Mouse (Mus musculus) liver, embryonic 12.5 days (tissue): Measurements from ENCODE around the gene Rxra. TPM values are rescaled to one million over a fixed set of nuclear protein-coding genes. Genes with fewer than 3 reads are reported as not detected.

Experiments
- ATAC-seq: fragments of 200-750 bp; cut with Nextera tagmentation; 2 replicates; pipeline ENCODE4 v1.8.0; 2017; ENCODE audit warnings: moderate number of reproducible peaks, mild to moderate bottlenecking, moderate library complexity
- H3K27ac ChIP-seq: fragments of 300-500 bp; sonication (generic); 2 replicates; pipeline ENCODE4 v1.5.1; 2016; ENCODE audit warnings: mild to moderate bottlenecking
- H3K27me3 ChIP-seq: fragments of 300-500 bp; sonication (generic); replicated peaks from 2 replicates; pipeline ENCODE4 v1.6.1; 2016; ENCODE audit warnings: mild to moderate bottlenecking, moderate library complexity
- H3K36me3 ChIP-seq: fragments of 300-500 bp; sonication (generic); 2 replicates; pipeline ENCODE4 v1.6.1; 2016; ENCODE audit warnings: mild to moderate bottlenecking, moderate library complexity
- H3K4me1 ChIP-seq: fragments of 300-500 bp; sonication (generic); 2 replicates; pipeline ENCODE4 v1.6.1; 2016
- H3K4me2 ChIP-seq: fragments of 300-500 bp; sonication (generic); 2 replicates; pipeline ENCODE4 v1.6.1; 2016; ENCODE audit warnings: mild to moderate bottlenecking, moderate library complexity
- H3K4me3 ChIP-seq: fragments of 300-500 bp; sonication (generic); 2 replicates; pipeline ENCODE4 v1.5.1; 2016; ENCODE audit warnings: mild to moderate bottlenecking, moderate library complexity
- H3K9ac ChIP-seq: fragments of 300-500 bp; sonication (generic); 2 replicates; pipeline ENCODE4 v1.6.1; 2016; ENCODE audit warnings: mild to moderate bottlenecking, moderate library complexity
- H3K9me3 ChIP-seq: fragments of 300-500 bp; sonication (generic); replicated peaks from 2 replicates; pipeline ENCODE4 v1.6.1; 2016; ENCODE audit warnings: mild to moderate bottlenecking, moderate library complexity
- WGBS: fragments of 180-500 bp; shearing (Covaris S2); methylation state at CpG from one replicate; pipeline ENCODE4 v1.1.7; 2016; ENCODE audit not compliant: insufficient replicate concordance; 5-methylcytosine and 5-hydroxymethylcytosine counted together
- polyA plus RNA-seq: library from polyadenylated mRNA; unstranded; fragments of >200 nt; fragmentation: Nextera tagmentation; extraction: Ambion mirVana; gene quantifications from 2 replicates; pipeline ENCODE4 v1.2.1, GENCODE M21; 2016

Rxra gene
- polyA plus RNA-seq, 1 experiment from 2014 or later = 4.2 TPM

DNA sequence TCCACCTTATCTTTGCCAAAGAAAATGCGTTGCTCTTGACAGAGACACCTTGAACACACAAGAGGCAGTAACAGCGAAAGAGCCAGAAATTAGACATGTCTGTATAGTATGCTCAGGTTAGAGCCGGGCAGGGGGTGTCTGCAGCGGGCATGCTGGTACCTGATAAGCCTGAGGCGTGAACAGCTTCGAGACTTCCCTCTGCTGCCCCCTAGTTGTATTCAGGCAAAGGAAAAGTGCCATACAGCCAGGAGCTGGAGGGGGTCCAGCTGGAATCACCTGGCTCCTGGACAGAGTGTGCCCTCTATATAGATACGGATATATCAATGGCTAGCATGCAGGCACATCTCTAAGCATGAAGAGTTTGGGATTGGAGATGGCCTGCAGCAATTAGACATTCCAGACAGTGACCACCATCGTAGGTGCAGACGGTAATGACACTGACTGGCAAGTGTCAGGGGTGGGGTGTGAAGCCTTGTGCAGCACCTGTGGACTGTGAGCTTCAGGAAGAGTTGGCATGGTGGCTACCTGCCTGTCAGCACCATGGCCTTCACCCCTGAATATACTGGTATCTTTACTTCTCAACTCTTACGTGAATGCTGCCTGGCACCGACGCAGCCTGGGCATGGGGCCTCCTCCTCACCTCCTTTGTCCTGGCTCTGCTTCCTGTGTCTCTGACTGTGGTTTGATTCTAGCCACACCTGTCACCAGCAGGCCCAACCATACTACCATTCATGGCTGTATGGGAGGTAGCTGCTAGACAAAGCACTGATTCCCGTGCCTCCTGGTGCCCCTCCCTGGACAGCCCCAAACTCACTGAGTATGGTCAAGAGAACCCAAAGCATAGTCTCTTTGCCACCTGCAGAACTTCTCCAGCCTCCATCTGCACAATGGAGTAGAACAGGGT, 54.0 kb downstream of the Rxra start:
- Histone ChIP-seq H3K4me3 (no peak overlapping the region), H3K27ac (no peak overlapping the region), H3K4me2 (0 out of 2 replicates have a peak overlapping the region, but pooled peaks have one; percentile 1), H3K27me3 (0 out of 2 replicates have a peak, but pooled peaks cover 4% of the 10 kb centered on the region), H3K9ac (no peak overlapping the region), H3K9me3 (no peaks in the 10 kb centered on the region), H3K36me3 (no peaks in the 10 kb centered on the region), H3K4me1 (peaks cover 70% of the 10 kb centered on the region)
- 49% methylated on average over 13 of the region's 13 CpGs for WGBS
- peak; percentile 72 for ATAC-seq

DNA sequence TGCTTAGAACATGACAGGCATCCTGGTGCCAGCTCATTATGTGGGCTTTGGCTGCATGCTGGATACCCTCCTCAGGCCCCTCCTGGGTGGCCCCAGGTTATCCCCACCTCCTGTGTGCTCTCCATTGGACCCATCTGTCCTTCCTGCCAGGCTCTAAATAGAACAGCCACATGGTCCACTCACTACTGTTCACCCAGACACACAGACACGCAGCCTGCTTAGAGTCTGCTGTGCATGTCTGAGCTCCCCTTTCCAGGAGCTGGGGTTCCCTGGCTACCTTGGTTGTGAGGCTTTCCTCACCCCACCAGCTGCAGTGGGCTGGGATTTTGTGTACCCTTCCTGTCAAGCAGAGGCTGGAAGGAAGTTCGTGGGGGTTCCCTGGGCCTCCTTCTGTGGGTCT, 56.8 kb downstream of the Rxra start:
- Histone ChIP-seq H3K4me1 (peaks cover 59% of the 10 kb centered on the region), H3K27me3 (no peaks in the 10 kb centered on the region)
- WGBS = 35% methylated on average over 2 of the region's 2 CpGs

DNA sequence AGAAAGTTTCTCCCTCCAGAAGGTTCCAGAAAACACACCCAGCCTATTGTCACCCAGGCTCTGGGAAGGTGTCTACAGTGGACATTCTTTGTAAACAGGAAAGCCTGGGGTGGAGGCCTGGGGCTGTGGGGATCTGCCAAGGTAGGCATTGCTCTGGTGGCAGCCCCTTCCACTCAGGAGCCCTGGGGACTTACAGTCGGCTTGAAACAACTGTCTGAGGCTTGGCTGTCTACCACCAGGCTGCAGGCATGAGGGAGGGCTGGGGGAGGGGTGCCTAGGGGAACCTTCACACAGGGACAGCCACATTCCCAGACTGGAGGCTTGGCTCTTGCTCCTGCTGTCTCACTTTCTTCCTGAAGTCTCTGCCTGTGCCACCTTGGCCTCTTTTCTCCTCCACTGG, 58.1 kb downstream of the Rxra start:
- ATAC-seq = no peak
- Histone ChIP-seq H3K27ac (no peak overlapping the region), H3K4me3 (no peak overlapping the region), H3K9me3 (no peaks in the 10 kb centered on the region), H3K4me1 (peaks cover 54% of the 10 kb centered on the region), H3K27me3 (no peaks in the 10 kb centered on the region), H3K36me3 (peaks cover 13% of the 10 kb centered on the region), H3K4me2 (no peak overlapping the region), H3K9ac (no peak overlapping the region)
- 17% methylated on average over 1 of the region's 1 CpGs for WGBS

More for the DNA sequence above, 56.8 kb downstream of the Rxra start:
- Histone ChIP-seq H3K9me3 (no peaks in the 10 kb centered on the region), H3K4me3 (no peak overlapping the region), H3K4me2 (no peak overlapping the region), H3K27ac (no peak overlapping the region), H3K36me3 (peaks cover 4% of the 10 kb centered on the region; the same call in 1 of the 2 replicates), H3K9ac (no peak overlapping the region)
- no peak for ATAC-seq

- Histone ChIP-seq H3K4me2 (no peak overlapping the region), H3K4me1 (peaks cover 54% of the 10 kb centered on the region), H3K27ac (no peak overlapping the region), H3K9ac (no peak overlapping the region), H3K27me3 (no peaks in the 10 kb centered on the region), H3K4me3 (no peak overlapping the region), H3K36me3 (peaks cover 13% of the 10 kb centered on the region), H3K9me3 (no peaks in the 10 kb centered on the region)
- WGBS = 65% methylated on average over 2 of the region's 2 CpGs
- no peak for ATAC-seq
These were observed 58.6 kb downstream of the Rxra start for GRCm38 (mm10) chr2:27734800-27735199.

DNA sequence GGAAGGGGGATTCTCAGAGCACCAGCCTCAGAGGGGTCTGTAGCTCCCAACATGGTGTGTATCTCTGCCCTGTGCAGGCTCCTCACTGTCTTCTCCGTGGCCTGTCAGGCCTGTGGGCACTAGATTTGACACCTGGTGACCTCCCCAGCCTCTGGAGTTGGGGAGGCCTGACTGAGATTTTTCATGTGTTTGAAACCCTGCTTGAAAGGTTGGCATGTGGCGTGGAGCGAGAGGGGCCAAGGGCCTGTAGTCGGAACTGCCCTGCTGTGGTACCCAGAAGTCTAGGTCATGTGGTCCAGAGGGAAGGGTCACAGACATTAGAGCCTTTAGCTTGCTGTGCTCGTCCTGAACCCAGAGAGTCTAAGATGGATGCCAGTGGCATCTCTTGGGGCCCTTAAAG, 60.6 kb downstream of the Rxra start:
- Histone ChIP-seq H3K4me1 (peaks cover 62% of the 10 kb centered on the region), H3K4me3 (no peak overlapping the region), H3K36me3 (peaks cover 23% of the 10 kb centered on the region), H3K27me3 (no peaks in the 10 kb centered on the region), H3K27ac (no peak overlapping the region), H3K4me2 (no peak overlapping the region), H3K9ac (no peak overlapping the region), H3K9me3 (no peaks in the 10 kb centered on the region)
- 76% methylated on average over 5 of the region's 5 CpGs for WGBS
- no peak for ATAC-seq

- Histone ChIP-seq H3K36me3 (peaks cover 34% of the 10 kb centered on the region), H3K4me2 (no peak overlapping the region), H3K27me3 (no peaks in the 10 kb centered on the region), H3K27ac (no peak overlapping the region), H3K4me1 (peaks cover 46% of the 10 kb centered on the region), H3K4me3 (no peak overlapping the region), H3K9ac (no peak overlapping the region), H3K9me3 (no peaks in the 10 kb centered on the region)
- no peak for ATAC-seq
- 67% methylated on average over 3 of the region's 3 CpGs for WGBS
These were observed 62.2 kb downstream of the Rxra start for GRCm38 (mm10) chr2:27738396-27738795.

DNA sequence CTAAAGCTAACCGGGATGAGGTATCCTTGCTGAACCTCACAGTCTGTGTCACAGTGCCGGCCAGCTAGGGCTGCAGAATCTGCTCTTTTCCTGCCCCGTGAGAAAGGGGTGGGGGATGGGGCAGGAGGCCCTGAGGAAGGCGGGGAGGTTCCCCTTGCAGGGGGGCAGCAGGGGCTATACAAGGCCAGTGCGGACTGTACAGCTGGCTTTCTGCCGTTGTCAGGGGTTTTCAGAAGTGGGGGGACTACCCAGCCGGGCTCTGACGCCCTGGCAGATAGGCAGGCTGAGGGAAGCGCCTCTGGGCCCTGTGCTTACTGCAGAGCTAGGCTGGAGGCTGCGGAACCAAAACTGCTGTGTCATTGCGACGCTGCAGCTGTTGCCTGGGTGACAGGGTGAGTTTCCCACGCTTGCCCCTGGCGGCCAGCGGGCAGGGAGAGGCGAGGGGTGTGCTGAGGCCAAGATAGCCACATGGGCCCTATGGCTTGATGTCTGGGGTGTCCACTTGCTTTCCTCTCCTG, 63.9 kb downstream of the Rxra start:
- WGBS = under 1% methylated on average over 16 of the region's 16 CpGs
- Histone ChIP-seq H3K4me1 (peaks cover 49% of the 10 kb centered on the region), H3K27me3 (no peaks in the 10 kb centered on the region), H3K9ac (peak overlapping the region; percentile 64), H3K36me3 (peaks cover 34% of the 10 kb centered on the region), H3K27ac (peak overlapping the region; percentile 71), H3K9me3 (no peaks in the 10 kb centered on the region), H3K4me3 (peak overlapping the region; percentile 30), H3K4me2 (peak overlapping the region; percentile 67)
- peak; percentile 89 for ATAC-seq

DNA sequence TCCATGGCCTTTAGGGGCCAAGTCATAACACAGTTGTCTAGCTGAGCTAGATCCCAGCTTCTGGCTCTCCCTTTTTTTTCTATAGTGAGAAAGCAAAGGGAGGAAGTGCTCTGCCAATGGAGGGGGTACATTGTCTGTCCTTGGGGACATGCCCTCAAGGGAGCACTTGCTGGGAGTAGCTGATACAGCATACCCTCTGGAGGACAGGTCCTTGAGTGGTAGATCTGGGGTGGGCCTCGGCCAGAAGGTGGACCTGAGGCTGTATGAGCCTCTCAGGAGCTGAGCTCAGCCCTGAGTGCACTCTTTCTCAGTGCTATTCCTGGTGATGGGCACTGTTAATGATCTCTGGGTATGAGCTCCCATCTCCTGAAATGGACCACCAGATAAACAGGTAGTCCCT, 66.9 kb downstream of the Rxra start:
- Histone ChIP-seq H3K4me1 (peaks cover 63% of the 10 kb centered on the region), H3K4me2 (no peak overlapping the region), H3K27me3 (no peaks in the 10 kb centered on the region), H3K27ac (no peak overlapping the region), H3K4me3 (no peak overlapping the region), H3K9ac (no peak overlapping the region), H3K9me3 (no peaks in the 10 kb centered on the region), H3K36me3 (peaks cover 29% of the 10 kb centered on the region)
- ATAC-seq = no peak
- WGBS = 57% methylated on average over 1 of the region's 1 CpGs

- WGBS = 72% methylated on average over 7 of the region's 7 CpGs
- Histone ChIP-seq H3K9me3 (no peaks in the 10 kb centered on the region), H3K27ac (peak overlapping the region; percentile 30; the same call in 1 of the 2 replicates), H3K9ac (no peak overlapping the region), H3K27me3 (no peaks in the 10 kb centered on the region), H3K4me3 (no peak overlapping the region), H3K4me1 (peaks cover 58% of the 10 kb centered on the region), H3K4me2 (no peak overlapping the region), H3K36me3 (peaks cover 30% of the 10 kb centered on the region)
- ATAC-seq = no peak
These were observed 67.8 kb downstream of the Rxra start for GRCm38 (mm10) chr2:27743863-27744611.

GRCm38 (mm10) chr2:27744612-27745351, 68.5 kb downstream of the Rxra start:
- H3K4me2 ChIP-seq = no peak overlapping the region
- no peak for ATAC-seq
- 0 out of 2 replicates have a peak overlapping the region, but pooled peaks have one; percentile 14 for H3K9ac ChIP-seq
- H3K27ac ChIP-seq = peak overlapping the region; percentile 4; the same call in 1 of the 2 replicates
- H3K27me3 ChIP-seq = no peaks in the 10 kb centered on the region
- H3K4me3 ChIP-seq = no peak overlapping the region
- H3K36me3 ChIP-seq = peaks cover 37% of the 10 kb centered on the region
- H3K4me1 ChIP-seq = peaks cover 50% of the 10 kb centered on the region
- H3K9me3 ChIP-seq = no peaks in the 10 kb centered on the region
- WGBS = 26% methylated on average over 13 of the region's 13 CpGs
